In the genomic region with DNA sequence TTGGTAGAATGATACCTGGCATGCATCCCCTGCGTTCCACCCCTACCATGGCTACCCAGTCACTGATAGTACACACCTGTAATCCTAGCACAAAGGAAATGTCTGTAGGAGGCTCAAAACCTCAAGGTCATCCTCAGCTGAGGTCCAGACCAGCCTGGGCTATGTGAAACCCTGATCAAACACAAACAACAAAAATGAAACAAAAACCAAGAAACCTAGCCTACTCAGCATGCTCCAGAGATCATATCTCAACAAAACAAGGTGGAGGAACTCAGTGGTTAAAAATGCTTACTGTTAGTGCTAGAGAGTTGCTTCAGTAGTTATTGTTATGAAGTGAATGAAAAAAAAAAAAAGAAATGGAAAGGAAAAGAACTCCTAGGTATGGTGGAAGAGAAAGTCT, we compare ENCODE assay signal across 15 mouse cellular contexts. TPM values are rescaled to one million over a fixed set of nuclear protein-coding genes. Genes with fewer than 3 reads are reported as not detected.
A peak's percentile ranks its signal among the peaks of the same experiment; 100 is the strongest.
DNase-seq lines count a peak whose midpoint lies in the region; ATAC-seq and TF ChIP-seq lines count a peak whose summit lies in the region.
"Had no signal": no experiment of that assay in that cellular context is flagged by ENCODE, and none has a peak within 500 bp of the region (broad histone marks: within the 10 kb centered on the region; RNA-seq: fewer than 3 reads in every experiment).

A gene (minus strand): TSS at position 183 of the 400 bp plus-strand sequence.

- TF ChIP-seq RAD21 in CH12.LX (IDR thresholded peaks at IDR 0.05; ENCODE audit: low read depth, low read length): no peak

- ATAC-seq in hematopoietic stem cell, adult 5-6 weeks (replicated peaks in 1 of 2; ENCODE audit: insufficient read depth in 1 of 2, low FRiP score in 2 of 2, low TSS enrichment in 1 of 2, low read depth in 1 of 2, poor library complexity in 2 of 2, severe bottlenecking in 2 of 2): 0 out of 4 replicates have a peak, but pooled peaks of 1 of the 2 experiments have one; percentile 11
- ATAC-seq in megakaryocyte-erythroid progenitor cell, adult 5-6 weeks (replicated peaks; ENCODE audit: low FRiP score, low TSS enrichment, poor library complexity, severe bottlenecking): peak; percentile 31; the same call in 1 of the 2 replicates
- no peak for ATAC-seq in forebrain, embryonic 14.5 days
- ATAC-seq: hindbrain, postnatal 0 days had no signal

- peak within 1 kb of the TSS; percentile 23 for H3K4me3 ChIP-seq in liver, adult 2 months (ENCODE audit: insufficient read depth, low read depth, low read length)
- peak within 1 kb of the TSS; percentile 44 to 65 (median 55) for H3K4me3 ChIP-seq in CH12.LX (replicated peaks in 1 of 3; ENCODE audit: low read depth in 2 of 3, low read length in 2 of 3, poor library complexity in 1 of 3)
- no peak within 1 kb of the TSS for H3K4me3 ChIP-seq in forebrain, embryonic 14.5 days (ENCODE audit: low read depth, low read length)
- H3K4me3 ChIP-seq: embryonic facial prominence, embryonic 10.5 days; heart, embryonic 10.5 days; neural tube, embryonic 13.5 days had no signal

- H3K27me3 ChIP-seq in liver, adult 2 months (ENCODE audit: control insufficient read depth, insufficient read depth, low read length): no peaks in the 10 kb centered on the region
- peaks cover 1% of the 10 kb centered on the region for H3K27me3 ChIP-seq in CH12.LX (replicated peaks)
- no peaks in the 10 kb centered on the region for H3K27me3 ChIP-seq in forebrain, embryonic 14.5 days (replicated peaks; ENCODE audit: control insufficient read depth, insufficient read depth, low read length)
- H3K27me3 ChIP-seq: neural tube, embryonic 13.5 days had no signal

- DNase-seq in liver, adult 2 months (ENCODE audit: extremely low read depth, low read depth, low spot score): no peak
- DNase-seq in liver (no peak), CH12.LX (ENCODE audit: extremely low read depth) (no peak)
- no peak for DNase-seq in layer of hippocampus, adult 9-10 months (ENCODE audit: low spot score)
- DNase-seq in forebrain, embryonic 14.5 days (ENCODE audit: low spot score): no peak
- no peak for DNase-seq in adrenal gland, postnatal 4 days (ENCODE audit: low spot score in 2 of 2)
- DNase-seq: cerebellum, adult 9-11 months; midbrain, embryonic 14.5 days had no signal

- no peaks in the 10 kb centered on the region for H3K79me2 ChIP-seq in liver, adult 2 months (ENCODE audit: control insufficient read depth, insufficient read depth, low read length)
- H3K79me2 ChIP-seq in CH12.LX (replicated peaks; ENCODE audit: control insufficient read depth, extremely low read depth, insufficient read depth, poor library complexity, severe bottlenecking): no peaks in the 10 kb centered on the region

- no peak for TF ChIP-seq POLR2A in liver, adult 2 months (IDR thresholded peaks at IDR 0.05; ENCODE audit: extremely low read depth, insufficient read depth, low read length)
- no peak for TF ChIP-seq POLR2A in CH12.LX (IDR thresholded peaks at IDR 0.05; ENCODE audit: low read depth, low read length)

- no peak within 1 kb of the TSS for H3K9ac ChIP-seq in liver, adult 2 months (ENCODE audit: low read depth, low read length)
- H3K9ac ChIP-seq in CH12.LX (ENCODE audit: insufficient read depth, low read depth): peak within 1 kb of the TSS; percentile 41
- H3K9ac ChIP-seq in forebrain, embryonic 14.5 days (ENCODE audit: low read length): no peak within 1 kb of the TSS
- H3K9ac ChIP-seq: neural tube, embryonic 13.5 days had no signal

- 79% methylated on average over 1 of the region's 1 CpGs for WGBS in liver, adult 2 months
- whole genome bisulfite sequencing in forebrain, embryonic 14.5 days: 93% methylated on average over 1 of the region's 1 CpGs

- peak within 1 kb of the TSS; percentile 80 for H3K4me2 ChIP-seq in CH12.LX (ENCODE audit: insufficient read depth, low read depth, poor library complexity, severe bottlenecking)
- H3K4me2 ChIP-seq in forebrain, embryonic 14.5 days (ENCODE audit: low read length): no peak within 1 kb of the TSS
- H3K4me2 ChIP-seq: neural tube, embryonic 13.5 days had no signal

- H3K9me3 ChIP-seq in CH12.LX (replicated peaks; ENCODE audit: low read length): no peaks in the 10 kb centered on the region
- H3K9me3 ChIP-seq in forebrain, embryonic 14.5 days (replicated peaks; ENCODE audit: control insufficient read depth, low read length): no peaks in the 10 kb centered on the region
- H3K9me3 ChIP-seq: heart, embryonic 10.5 days; neural tube, embryonic 13.5 days had no signal

- H3K4me1 ChIP-seq in liver, adult 2 months (ENCODE audit: control insufficient read depth, insufficient read depth, low read length): no peaks in the 10 kb centered on the region
- peaks cover 3 to 26% of the 10 kb centered on the region in 2 experiments; a peak in 3 of 4 replicates for H3K4me1 ChIP-seq in CH12.LX (ENCODE audit: control insufficient read depth in 1 of 2, insufficient read depth in 2 of 2)
- no peaks in the 10 kb centered on the region for H3K4me1 ChIP-seq in forebrain, embryonic 14.5 days (ENCODE audit: control insufficient read depth, insufficient read depth, low read length)
- H3K4me1 ChIP-seq: embryonic facial prominence, embryonic 10.5 days; heart, embryonic 10.5 days; neural tube, embryonic 13.5 days had no signal

- no peak for TF ChIP-seq EP300 in CH12.LX (IDR thresholded peaks at IDR 0.05; ENCODE audit: low read length)

- dilution Hi-C loops in CH12.LX (cut with MboI; ENCODE audit: extremely low pct_ligation_motif_present, extremely low pct_unique_long_range_greater_than_20kb, low sequenced_read_pairs): no loop called here

- H3K36me3 ChIP-seq in liver, adult 2 months (ENCODE audit: control insufficient read depth, insufficient read depth, low read length): no peaks in the 10 kb centered on the region
- no peaks in the 10 kb centered on the region for H3K36me3 ChIP-seq in CH12.LX (replicated peaks in 1 of 2; ENCODE audit: control insufficient read depth in 1 of 2, insufficient read depth in 1 of 2, low read length in 1 of 2)
- H3K36me3 ChIP-seq in forebrain, embryonic 14.5 days (ENCODE audit: control insufficient read depth, insufficient read depth, low read length): no peaks in the 10 kb centered on the region
- H3K36me3 ChIP-seq: embryonic facial prominence, embryonic 10.5 days; heart, embryonic 10.5 days; neural tube, embryonic 13.5 days had no signal

- no peak for TF ChIP-seq CTCF in liver, adult 2 months (IDR thresholded peaks at IDR 0.05; ENCODE audit: low read depth, low read length)
- no peak for TF ChIP-seq CTCF in CH12.LX (conservative IDR thresholded peaks at IDR 0.05 in 1 of 2, IDR thresholded peaks at IDR 0.05 in 1 of 2; ENCODE audit: low read depth in 2 of 2, low read length in 2 of 2)

- in situ Hi-C loops in CH12.LX (cut with MboI; ENCODE audit: low pct_ligation_motif_present, low pct_unique_long_range_greater_than_20kb, low sequenced_read_pairs): no loop called here

- H3K27ac ChIP-seq in liver, adult 2 months (replicated peaks; ENCODE audit: insufficient read depth, low read depth, low read length): peak within 1 kb of the TSS; percentile 60
- peak within 1 kb of the TSS; percentile 10; the same call in 1 of the 2 replicates for H3K27ac ChIP-seq in CH12.LX (ENCODE audit: insufficient read depth, low read depth)
- no peak within 1 kb of the TSS for H3K27ac ChIP-seq in forebrain, embryonic 14.5 days (ENCODE audit: low read depth, low read length)
- H3K27ac ChIP-seq: embryonic facial prominence, embryonic 10.5 days; heart, embryonic 10.5 days; hindbrain, postnatal 0 days; kidney, postnatal 0 days; neural tube, embryonic 13.5 days had no signal

TF ChIP-seq in CH12.LX, 34 proteins besides CTCF, POLR2A, EP300 and RAD21:
- no peak for TF ChIP-seq USF1 (IDR thresholded peaks at IDR 0.05; ENCODE audit: low read depth, low read length)
- no peak for TF ChIP-seq IRF4 (IDR thresholded peaks at IDR 0.05; ENCODE audit: low read depth, low read length)
- no peak for TF ChIP-seq ZC3H11A (IDR thresholded peaks at IDR 0.05; ENCODE audit: low read depth, low read length)
- TF ChIP-seq HCFC1 (IDR thresholded peaks at IDR 0.05; ENCODE audit: low read depth, low read length): no peak
- TF ChIP-seq ZNF384 (IDR thresholded peaks at IDR 0.05; ENCODE audit: low read depth, low read length): no peak
- TF ChIP-seq CHD2 (IDR thresholded peaks at IDR 0.05; ENCODE audit: low read length): no peak

RNA-seq across cellular contexts. Expression of the gene that starts here (rescaled TPM):
- 0.37 and 0.87 TPM in 2 replicates for total RNA-seq in liver, adult 2 months (2014; rRNA removed)
- polyA plus RNA-seq in liver, adult 2 months (2012; rRNA removed): 0.12 and 0.26 TPM in 2 replicates
- total RNA-seq in CH12.LX (2012; rRNA removed): 7.5 and 8.3 TPM in 2 replicates
- 8.3 and 10.6 TPM in 2 replicates for total RNA-seq in CH12.LX (2014; rRNA removed)
- 5.4 and 5.7 TPM in 2 replicates for polyA plus RNA-seq in CH12.LX (2012; ENCODE audit: insufficient read length, low read depth)
- total RNA-seq in hematopoietic stem cell, adult 5-6 weeks (2017): 21.4 and 26.1 TPM in 2 replicates
- total RNA-seq in megakaryocyte-erythroid progenitor cell, adult 5-6 weeks (2014; fragmentation: Nextera tagmentation): 1.1 and 1.4 TPM in 2 replicates
- total RNA-seq in megakaryocyte-erythroid progenitor cell, adult 5-6 weeks (2017): 0.42 and 1.1 TPM in 2 replicates
- polyA plus RNA-seq in forebrain, embryonic 14.5 days (2014; fragmentation: Nextera tagmentation; extraction: Ambion mirVana): 0.10 TPM in 1 of 2 replicates, not detected in the other
- total RNA-seq in adrenal gland, postnatal 4 days (2021): 1 to 10 TPM; 1.3 to 1.6 TPM
